ENCODE assay signal across 8 mouse cellular contexts in genomic region chr9:66714022-66714515, GRCm38 (mm10). TPM values are rescaled to one million over a fixed set of nuclear protein-coding genes. Genes with fewer than 3 reads are reported as not detected.
DNase-seq lines count a peak whose midpoint lies in the region; ATAC-seq lines count a peak whose summit lies in the region.

No protein-coding gene starts in this region.

- H3K4me1 ChIP-seq in heart, embryonic 11.5 days (ENCODE audit: control insufficient read depth, insufficient read depth, low read length), result peaks cover 7% of the 10 kb centered on the region; the same call in 1 of the 2 replicates
- no peaks in the 10 kb centered on the region for H3K4me1 ChIP-seq in intestine, embryonic 14.5 days (replicated peaks; ENCODE audit: control insufficient read depth, insufficient read depth, low read length)
- no peaks in the 10 kb centered on the region; the same call in 1 of the 2 replicates for H3K4me1 ChIP-seq in midbrain, embryonic 11.5 days (ENCODE audit: control insufficient read depth, insufficient read depth, low read length)

- peak overlapping the region; percentile 94 for H3K4me2 ChIP-seq in heart, embryonic 11.5 days
- H3K4me2 ChIP-seq in intestine, embryonic 14.5 days (ENCODE audit: low read length), result peak overlapping the region; percentile 83
- H3K4me2 ChIP-seq in midbrain, embryonic 11.5 days, result peak overlapping the region; percentile 58

- H3K9ac ChIP-seq in heart, embryonic 11.5 days (ENCODE audit: low read depth, low read length), result peak overlapping the region; percentile 59; the same call in 1 of the 2 replicates
- peak overlapping the region; percentile 47 for H3K9ac ChIP-seq in intestine, embryonic 14.5 days (ENCODE audit: low read length)
- peak overlapping the region; percentile 36; the same call in 1 of the 2 replicates for H3K9ac ChIP-seq in midbrain, embryonic 11.5 days (ENCODE audit: low read length)

- H3K27me3 ChIP-seq in heart, embryonic 11.5 days (ENCODE audit: control insufficient read depth, insufficient read depth, low read length), result peaks cover 29% of the 10 kb centered on the region
- peaks cover 11% of the 10 kb centered on the region for H3K27me3 ChIP-seq in intestine, embryonic 14.5 days (replicated peaks; ENCODE audit: control insufficient read depth, insufficient read depth, low read length)
- peaks cover 4% of the 10 kb centered on the region; the same call in 1 of the 2 replicates for H3K27me3 ChIP-seq in midbrain, embryonic 11.5 days (ENCODE audit: control insufficient read depth, insufficient read depth, low read length)

- no peaks in the 10 kb centered on the region for H3K9me3 ChIP-seq in heart, embryonic 11.5 days (replicated peaks; ENCODE audit: control insufficient read depth, low read length)
- H3K9me3 ChIP-seq in intestine, embryonic 14.5 days (ENCODE audit: control insufficient read depth, low read length), result no peaks in the 10 kb centered on the region
- no peaks in the 10 kb centered on the region for H3K9me3 ChIP-seq in midbrain, embryonic 11.5 days (ENCODE audit: control insufficient read depth, low read length)

- no peak for ATAC-seq in heart, embryonic 11.5 days (replicated peaks; ENCODE audit: insufficient number of reproducible peaks, low FRiP score, low TSS enrichment)
- ATAC-seq in intestine, embryonic 14.5 days (replicated peaks; ENCODE audit: low FRiP score, low TSS enrichment, low read depth), result peak; percentile 36; the same call in 1 of the 2 replicates
- ATAC-seq in midbrain, embryonic 11.5 days (ENCODE audit: low FRiP score), result no peak

- 21% methylated on average over 12 of the region's 12 CpGs for WGBS in heart, embryonic 11.5 days (ENCODE audit: insufficient replicate concordance)
- WGBS in intestine, embryonic 14.5 days, result 17% methylated on average over 12 of the region's 12 CpGs
- 18% methylated on average over 12 of the region's 12 CpGs for WGBS in midbrain, embryonic 11.5 days

- H3K36me3 ChIP-seq in heart, embryonic 11.5 days (ENCODE audit: control insufficient read depth, insufficient read depth, low read length), result no peaks in the 10 kb centered on the region
- H3K36me3 ChIP-seq in intestine, embryonic 14.5 days (ENCODE audit: control insufficient read depth, insufficient read depth, low read length), result no peaks in the 10 kb centered on the region
- no peaks in the 10 kb centered on the region for H3K36me3 ChIP-seq in midbrain, embryonic 11.5 days (ENCODE audit: control insufficient read depth, insufficient read depth, low read length)

- H3K4me3 ChIP-seq in heart, embryonic 11.5 days (ENCODE audit: low read depth, low read length), result peak overlapping the region; percentile 45
- peak overlapping the region; percentile 47 for H3K4me3 ChIP-seq in intestine, embryonic 14.5 days (ENCODE audit: low read depth, low read length)
- H3K4me3 ChIP-seq in midbrain, embryonic 11.5 days (ENCODE audit: low read depth, low read length), result peak overlapping the region; percentile 32

- H3K27ac ChIP-seq in heart, embryonic 11.5 days (ENCODE audit: low read depth, low read length), result no peak overlapping the region
- no peak overlapping the region for H3K27ac ChIP-seq in intestine, embryonic 14.5 days (ENCODE audit: low read depth)
- no peak overlapping the region for H3K27ac ChIP-seq in midbrain, embryonic 11.5 days (ENCODE audit: low read depth, low read length)

- DNase-seq in heart, adult 18-20 months, result no peak
- DNase-seq in embryo, embryonic 10 days (ENCODE audit: low spot score), result peak; percentile 28
- peak; percentile 63 for DNase-seq in intestine, embryonic 14.5 days (ENCODE audit: low spot score)
- peak; percentile 92 for DNase-seq in midbrain, embryonic 11.5 days (ENCODE audit: low spot score, missing footprints)
- DNase-seq in layer of hippocampus, adult 11-12 months (ENCODE audit: low spot score), result no peak
- no peak for DNase-seq in adipocyte (ENCODE audit: low spot score)
- DNase-seq in gastrocnemius, postnatal 25 days, result no peak

RNA-seq across cellular contexts. Expression of gene Car12, which starts 0.6 kb away (rescaled TPM):
- polyA plus RNA-seq in heart, embryonic 11.5 days (2014; fragmentation: Nextera tagmentation; extraction: Ambion mirVana), result 0.28 and 0.30 TPM in 2 replicates
- not detected for total RNA-seq in heart, adult 18-20 months (2021)
- 3.2 and 5.4 TPM in 2 replicates for polyA plus RNA-seq in intestine, embryonic 14.5 days (2014; fragmentation: Nextera tagmentation; extraction: Ambion mirVana)
- polyA plus RNA-seq in midbrain, embryonic 11.5 days (2014; fragmentation: Nextera tagmentation; extraction: Ambion mirVana), result 0.51 and 0.66 TPM in 2 replicates
- total RNA-seq in gastrocnemius, postnatal 25 days (2021), result under 1 TPM; 0.08 to 0.19 TPM

Comparison
In these comparisons a context has a peak if more than half of its experiments do, and no peak if none do; other contexts are left out.
1. DNase-seq: peak in embryo, embryonic 10 days (single experiment), intestine, embryonic 14.5 days (single experiment) and midbrain, embryonic 11.5 days (single experiment); none in heart, adult 18-20 months (0 of 2), layer of hippocampus, adult 11-12 months (single experiment), adipocyte (single experiment) and gastrocnemius, postnatal 25 days (single experiment).
2. Peak in every context shown above with its lines, with median percentiles within 50 percentile points of each other: H3K4me2 ChIP-seq, H3K4me3 ChIP-seq and H3K9ac ChIP-seq.